Mouse (Mus musculus): ENCODE measurements around the gene P3h4. TPM values are rescaled to one million over a fixed set of nuclear protein-coding genes. Genes with fewer than 3 reads are reported as not detected.

The P3h4 gene
- polyA plus RNA-seq, 1 experiment from 2014 or later: 25.8 TPM

DNA sequence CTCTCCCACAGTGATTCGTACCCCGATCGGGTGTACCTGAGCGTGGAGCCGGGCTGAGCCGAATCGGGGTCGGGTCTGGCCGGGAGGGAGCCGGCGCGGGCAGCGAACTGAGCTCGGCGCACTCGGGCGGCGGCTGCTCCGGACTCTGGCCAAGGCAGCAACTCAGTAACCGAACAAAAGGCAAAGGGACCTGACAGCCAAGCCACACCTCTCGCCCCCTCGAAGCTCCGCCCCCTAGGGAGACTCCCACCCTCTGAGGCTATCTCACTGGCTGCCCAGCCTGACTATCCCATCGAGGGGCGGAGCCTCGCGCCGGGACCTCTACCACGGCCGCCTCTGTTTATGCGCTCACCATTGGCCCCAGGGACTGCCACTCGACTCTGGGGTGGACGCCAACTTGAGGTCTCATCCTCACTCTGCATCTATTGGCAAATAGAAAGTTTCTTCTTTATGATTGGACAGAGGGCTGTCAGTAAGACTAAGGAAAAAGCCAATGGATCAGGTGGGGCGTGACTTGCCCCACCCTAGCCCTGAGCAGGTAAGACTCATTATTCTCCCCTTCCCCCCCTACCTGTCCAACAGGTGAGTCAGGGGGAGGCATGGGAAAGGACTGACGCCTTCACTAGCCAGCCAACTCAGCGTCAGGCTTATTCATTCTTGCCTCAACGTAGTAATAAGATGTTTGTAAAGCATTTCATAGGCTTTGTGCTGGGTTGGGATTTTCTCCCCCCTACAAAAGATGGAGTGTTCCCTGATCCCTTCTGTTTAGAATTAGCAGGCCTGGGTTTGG is 16.8 kb downstream of the P3h4 start, which contains the start of gene Jup:
Gene Jup, minus strand, starts transcription at position 164 of the 790 bp plus-strand sequence.
- Histone ChIP-seq H3K4me2 (peak within 1 kb of the TSS; percentile 73), H3K27me3 (replicated peaks; ENCODE audit: control insufficient read depth, insufficient read depth, low read length) (no peaks in the 10 kb centered on the region), H3K9ac (ENCODE audit: low read depth, low read length) (peak within 1 kb of the TSS; percentile 69), H3K36me3 (ENCODE audit: control insufficient read depth, insufficient read depth, low read length) (no peaks in the 10 kb centered on the region; the same call in 1 of the 2 replicates), H3K9me3 (ENCODE audit: control insufficient read depth, low read length) (no peaks in the 10 kb centered on the region), H3K4me1 (replicated peaks; ENCODE audit: control insufficient read depth, insufficient read depth, low read length) (peaks cover 29% of the 10 kb centered on the region), H3K4me3 (ENCODE audit: low read depth, low read length) (peak within 1 kb of the TSS; percentile 71), H3K27ac (ENCODE audit: low read depth, low read length) (peak within 1 kb of the TSS; percentile 70; the same call in 1 of the 2 replicates)
- 1% methylated on average over 37 of the region's 37 CpGs for WGBS
- DNase-seq (ENCODE audit: low spot score) (peak; percentile 98), ATAC-seq (replicated peaks; ENCODE audit: low FRiP score) (peak; percentile 97)

DNA sequence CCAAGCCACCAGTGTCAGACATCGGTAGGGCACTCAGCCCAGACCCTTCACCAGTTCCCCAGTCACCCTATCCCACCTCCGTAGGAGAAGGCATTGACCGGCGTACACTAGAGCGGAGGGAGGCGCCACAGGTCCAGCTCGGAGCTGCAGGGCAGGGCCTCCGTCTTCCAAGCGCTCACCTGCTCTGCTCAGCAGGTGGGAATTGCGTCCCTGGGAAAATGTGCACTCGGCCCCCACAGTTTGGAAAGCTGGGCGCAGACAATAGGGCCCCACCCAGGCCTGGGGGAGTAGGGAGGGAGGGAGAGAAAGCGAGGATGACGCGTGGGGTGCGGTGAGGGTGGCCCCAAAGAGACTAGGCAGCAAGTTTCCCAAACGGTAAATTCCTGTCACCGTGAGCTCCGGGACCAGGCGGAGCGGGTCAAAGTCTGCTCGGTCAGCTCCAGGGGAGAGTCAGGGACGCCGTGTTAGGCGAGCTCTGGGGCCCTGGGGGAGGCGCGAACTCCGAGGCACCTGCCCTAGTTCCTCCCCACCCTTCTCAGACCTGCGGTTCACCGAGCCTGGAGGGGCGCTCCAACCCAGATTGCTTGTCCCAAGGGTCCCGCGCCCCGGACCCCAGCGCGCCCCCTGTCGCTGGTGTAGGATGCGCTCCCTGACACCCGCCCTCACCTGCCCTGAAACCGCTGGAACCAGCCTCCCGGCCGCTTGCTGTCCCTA is 17.6 kb downstream of the P3h4 start:
- DNase-seq (ENCODE audit: low spot score) (peak; percentile 55), ATAC-seq (replicated peaks; ENCODE audit: low FRiP score) (peak; percentile 39)
- no peaks in the 10 kb centered on the region for H3K9me3 ChIP-seq (ENCODE audit: control insufficient read depth, low read length)
- no peaks in the 10 kb centered on the region for H3K27me3 ChIP-seq (replicated peaks; ENCODE audit: control insufficient read depth, insufficient read depth, low read length)
- peaks cover 21% of the 10 kb centered on the region for H3K4me1 ChIP-seq (replicated peaks; ENCODE audit: control insufficient read depth, insufficient read depth, low read length)
- no peaks in the 10 kb centered on the region; the same call in 1 of the 2 replicates for H3K36me3 ChIP-seq (ENCODE audit: control insufficient read depth, insufficient read depth, low read length)
- H3K9ac ChIP-seq (ENCODE audit: low read depth, low read length): peak overlapping the region; percentile 69
- peak overlapping the region; percentile 73 for H3K4me2 ChIP-seq
- H3K4me3 ChIP-seq (ENCODE audit: low read depth, low read length): peak overlapping the region; percentile 71
- H3K27ac ChIP-seq (ENCODE audit: low read depth, low read length): peak overlapping the region; percentile 70; the same call in 1 of the 2 replicates
- WGBS: 3% methylated on average over 42 of the region's 42 CpGs

- no peaks in the 10 kb centered on the region for H3K27me3 ChIP-seq (replicated peaks; ENCODE audit: control insufficient read depth, insufficient read depth, low read length)
- ATAC-seq (replicated peaks; ENCODE audit: low FRiP score): no peak
- H3K9me3 ChIP-seq (ENCODE audit: control insufficient read depth, low read length): no peaks in the 10 kb centered on the region
- peak overlapping the region; percentile 70; the same call in 1 of the 2 replicates for H3K27ac ChIP-seq (ENCODE audit: low read depth, low read length)
- 0 out of 2 replicates have a peak overlapping the region, but pooled peaks have one; percentile 16 for H3K9ac ChIP-seq (ENCODE audit: low read depth, low read length)
- no peaks in the 10 kb centered on the region; the same call in 1 of the 2 replicates for H3K36me3 ChIP-seq (ENCODE audit: control insufficient read depth, insufficient read depth, low read length)
- no peak for DNase-seq (ENCODE audit: low spot score)
- peaks cover 21% of the 10 kb centered on the region for H3K4me1 ChIP-seq (replicated peaks; ENCODE audit: control insufficient read depth, insufficient read depth, low read length)
- peak overlapping the region; percentile 71 for H3K4me3 ChIP-seq (ENCODE audit: low read depth, low read length)
- H3K4me2 ChIP-seq: peak overlapping the region; percentile 73
- 22% methylated on average over 17 of the region's 17 CpGs for WGBS
Observed at GRCm38 (mm10) chr11:100395861-100396631, 18.6 kb downstream of the P3h4 start.

DNA sequence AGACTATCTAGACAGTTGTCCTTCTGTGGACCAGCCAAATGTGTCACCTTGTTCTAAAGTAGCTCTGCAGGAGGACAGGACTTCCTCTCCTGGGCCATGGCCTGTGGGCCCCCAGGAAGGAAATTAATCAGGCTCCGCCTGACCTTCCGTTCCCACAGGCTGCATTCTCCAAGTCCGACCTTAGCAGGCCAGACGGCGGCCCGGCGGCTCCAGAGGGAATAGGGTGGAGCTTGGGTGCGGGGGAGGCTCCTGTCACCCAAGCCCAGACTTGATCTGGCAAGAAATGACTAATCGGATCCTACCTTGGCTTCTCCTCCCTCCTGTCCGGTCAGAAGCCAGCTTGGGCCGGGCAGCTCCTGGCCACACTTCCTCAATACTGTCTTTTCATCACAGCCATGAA is 19.4 kb downstream of the P3h4 start:
- Histone ChIP-seq H3K27ac (ENCODE audit: low read depth, low read length) (peak overlapping the region; percentile 0; the same call in 1 of the 2 replicates), H3K9ac (ENCODE audit: low read depth, low read length) (no peak overlapping the region), H3K36me3 (ENCODE audit: control insufficient read depth, insufficient read depth, low read length) (no peaks in the 10 kb centered on the region; the same call in 1 of the 2 replicates), H3K27me3 (replicated peaks; ENCODE audit: control insufficient read depth, insufficient read depth, low read length) (no peaks in the 10 kb centered on the region), H3K4me3 (ENCODE audit: low read depth, low read length) (no peak overlapping the region; the same call in 1 of the 2 replicates), H3K4me1 (replicated peaks; ENCODE audit: control insufficient read depth, insufficient read depth, low read length) (peaks cover 30% of the 10 kb centered on the region), H3K4me2 (peak overlapping the region; percentile 73), H3K9me3 (ENCODE audit: control insufficient read depth, low read length) (no peaks in the 10 kb centered on the region)
- 12% methylated on average over 11 of the region's 11 CpGs for WGBS
- no peak for DNase-seq (ENCODE audit: low spot score)
- ATAC-seq (replicated peaks; ENCODE audit: low FRiP score): no peak

DNA sequence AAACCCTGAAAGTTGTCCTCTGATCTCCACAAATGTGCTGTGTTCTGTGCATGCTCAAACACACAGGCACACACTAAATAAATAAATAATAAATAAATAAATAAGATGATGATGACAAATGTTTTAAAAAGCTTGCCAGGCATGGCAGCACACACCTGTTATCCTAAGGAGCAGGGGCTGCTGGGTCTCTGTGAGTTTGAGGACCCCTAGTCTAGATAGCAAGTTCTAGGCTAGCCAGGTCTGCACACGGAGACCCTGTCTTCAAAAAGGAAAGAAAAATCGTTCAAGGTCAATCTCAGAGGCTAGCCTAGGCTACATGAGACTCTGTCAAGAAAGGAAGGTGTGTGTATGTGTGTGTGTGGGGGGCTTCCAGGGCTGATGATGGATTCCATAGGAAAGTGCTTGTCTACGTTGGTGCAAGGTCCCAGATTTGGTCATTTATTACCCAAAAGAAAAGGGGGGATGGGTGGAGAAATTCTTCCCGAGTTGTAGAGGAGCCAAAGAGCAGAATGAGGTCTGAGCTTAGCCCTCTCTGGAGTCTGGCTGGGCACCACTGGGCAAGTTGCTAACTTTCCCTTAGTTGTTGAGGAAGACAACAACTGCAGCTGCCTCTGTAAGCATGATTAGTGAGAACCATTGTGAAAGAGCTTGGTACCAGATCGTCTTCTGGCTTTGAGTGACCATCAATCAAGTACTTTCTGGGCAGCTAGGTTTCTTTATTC is 20.1 kb downstream of the P3h4 start:
- no peak overlapping the region for H3K27ac ChIP-seq (ENCODE audit: low read depth, low read length)
- no peak for ATAC-seq (replicated peaks; ENCODE audit: low FRiP score)
- H3K4me2 ChIP-seq: peak overlapping the region; percentile 73
- WGBS: 51% methylated on average over 5 of the region's 5 CpGs
- H3K9me3 ChIP-seq (ENCODE audit: control insufficient read depth, low read length): no peaks in the 10 kb centered on the region
- H3K4me3 ChIP-seq (ENCODE audit: low read depth, low read length): no peak overlapping the region
- no peaks in the 10 kb centered on the region; the same call in 1 of the 2 replicates for H3K36me3 ChIP-seq (ENCODE audit: control insufficient read depth, insufficient read depth, low read length)
- DNase-seq (ENCODE audit: low spot score): no peak
- no peak overlapping the region for H3K9ac ChIP-seq (ENCODE audit: low read depth, low read length)
- peaks cover 37% of the 10 kb centered on the region for H3K4me1 ChIP-seq (replicated peaks; ENCODE audit: control insufficient read depth, insufficient read depth, low read length)
- H3K27me3 ChIP-seq (replicated peaks; ENCODE audit: control insufficient read depth, insufficient read depth, low read length): no peaks in the 10 kb centered on the region

GRCm38 (mm10) chr11:100393733-100394132 is 20.9 kb downstream of the P3h4 start:
- Histone ChIP-seq H3K9me3 (ENCODE audit: control insufficient read depth, low read length) (no peaks in the 10 kb centered on the region), H3K4me1 (replicated peaks; ENCODE audit: control insufficient read depth, insufficient read depth, low read length) (peaks cover 35% of the 10 kb centered on the region), H3K36me3 (ENCODE audit: control insufficient read depth, insufficient read depth, low read length) (no peaks in the 10 kb centered on the region; the same call in 1 of the 2 replicates), H3K27ac (ENCODE audit: low read depth, low read length) (no peak overlapping the region), H3K9ac (ENCODE audit: low read depth, low read length) (no peak overlapping the region), H3K27me3 (replicated peaks; ENCODE audit: control insufficient read depth, insufficient read depth, low read length) (no peaks in the 10 kb centered on the region), H3K4me2 (no peak overlapping the region), H3K4me3 (ENCODE audit: low read depth, low read length) (no peak overlapping the region)
- 57% methylated on average over 7 of the region's 7 CpGs for WGBS
- DNase-seq (ENCODE audit: low spot score) (no peak), ATAC-seq (replicated peaks; ENCODE audit: low FRiP score) (no peak)

- Histone ChIP-seq H3K9ac (ENCODE audit: low read depth, low read length) (no peak overlapping the region), H3K27me3 (replicated peaks; ENCODE audit: control insufficient read depth, insufficient read depth, low read length) (no peaks in the 10 kb centered on the region), H3K4me3 (ENCODE audit: low read depth, low read length) (no peak overlapping the region), H3K9me3 (ENCODE audit: control insufficient read depth, low read length) (no peaks in the 10 kb centered on the region), H3K27ac (ENCODE audit: low read depth, low read length) (no peak overlapping the region), H3K4me1 (replicated peaks; ENCODE audit: control insufficient read depth, insufficient read depth, low read length) (peaks cover 43% of the 10 kb centered on the region), H3K4me2 (no peak overlapping the region), H3K36me3 (ENCODE audit: control insufficient read depth, insufficient read depth, low read length) (no peaks in the 10 kb centered on the region; the same call in 1 of the 2 replicates)
- ATAC-seq (replicated peaks; ENCODE audit: low FRiP score) (no peak), DNase-seq (ENCODE audit: low spot score) (no peak)
- WGBS: 79% methylated on average over 5 of the region's 5 CpGs
Observed at GRCm38 (mm10) chr11:100392958-100393357, 21.7 kb downstream of the P3h4 start.

Measured in liver, embryonic 11.5 days (tissue).